Mouse (Mus musculus): ENCODE measurements around the gene Pde8b.

DNA sequence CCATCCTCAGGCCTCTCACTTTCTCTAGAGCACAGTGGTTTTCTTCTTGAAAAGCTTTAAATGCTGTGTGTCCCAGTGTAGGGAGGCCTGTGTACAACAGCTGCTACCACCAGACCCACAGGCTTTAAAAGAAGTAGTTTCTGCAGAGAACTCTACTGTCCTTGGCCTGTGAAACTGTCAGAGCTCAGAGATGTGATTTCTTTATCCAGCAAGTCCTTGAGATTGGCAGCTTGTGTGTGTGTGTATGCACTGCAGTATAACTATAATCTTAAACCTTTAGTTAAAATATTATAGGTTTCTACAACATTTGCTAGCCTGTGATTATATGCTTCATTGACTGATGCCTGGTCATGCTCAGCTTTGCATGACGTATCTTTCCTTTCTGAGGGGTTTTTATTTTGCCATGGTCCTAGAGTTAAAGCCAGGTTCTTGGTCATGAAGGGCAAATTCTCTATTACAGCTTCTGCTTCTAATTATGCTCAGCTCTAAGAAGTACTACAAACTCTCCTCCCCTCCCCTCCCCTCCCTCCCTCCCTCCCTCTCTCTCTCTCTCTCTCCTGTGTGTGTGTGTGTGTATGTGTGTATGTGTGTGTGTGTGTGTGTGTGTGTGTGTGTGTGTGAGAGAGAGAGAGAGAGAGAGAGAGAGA lies 194.3 kb downstream of the Pde8b start:
- no peak for TF ChIP-seq CTCF (IDR thresholded peaks at IDR 0.05; ENCODE audit: control insufficient read depth, insufficient read depth, low read length)
- TF ChIP-seq POLR2A (IDR thresholded peaks at IDR 0.05; ENCODE audit: borderline replicate concordance, control insufficient read depth, low read depth, low read length), result no peak

Measured in bone marrow, adult 2 months (tissue).